Mouse (Mus musculus) kidney, adult 18-20 months (tissue): ENCODE data around the gene Letm1.
A peak's percentile ranks its signal among the peaks of the same experiment; 100 is the strongest.

Experiments used
- DNase-seq: peaks from one replicate; pipeline ENCODE4 v3.0.0; 2021

Gene Letm1

DNA sequence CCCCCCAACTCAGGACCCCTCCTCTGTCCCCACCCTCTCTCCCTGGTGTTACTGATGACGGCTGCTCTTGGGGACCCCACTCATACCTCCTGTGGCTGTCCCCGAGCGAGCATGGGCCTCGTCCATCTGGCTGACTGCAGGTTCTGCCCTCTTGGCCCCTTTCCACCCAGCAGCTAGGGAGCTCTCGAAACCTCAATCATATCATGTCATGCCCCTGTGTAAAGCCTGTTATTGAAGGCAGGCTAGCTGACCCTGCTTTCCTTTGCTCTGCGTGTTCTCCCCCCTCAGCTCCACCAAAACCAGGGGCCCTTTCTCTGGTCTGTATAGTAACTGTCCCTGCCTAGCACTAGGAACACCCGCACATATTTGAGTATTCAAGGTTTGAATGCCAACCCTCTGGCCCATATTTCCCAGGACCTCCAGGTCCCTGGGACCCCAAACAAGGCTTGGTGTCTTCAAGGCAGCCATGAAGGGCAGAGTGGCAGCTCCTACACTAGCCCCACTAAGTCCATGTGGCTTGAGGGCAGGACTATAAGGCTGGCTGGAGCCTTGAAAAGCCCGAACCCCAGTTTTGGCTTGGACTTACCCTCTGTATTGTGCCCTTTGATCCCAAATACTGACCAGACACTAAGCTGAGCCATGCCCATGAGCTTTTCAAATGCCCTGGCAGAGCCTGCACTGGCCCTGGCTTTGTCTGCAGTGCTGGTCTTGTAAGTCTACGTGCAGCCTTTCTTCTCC is 76.8 kb downstream of the Letm1 start:
- DNase-seq = no peak

DNA sequence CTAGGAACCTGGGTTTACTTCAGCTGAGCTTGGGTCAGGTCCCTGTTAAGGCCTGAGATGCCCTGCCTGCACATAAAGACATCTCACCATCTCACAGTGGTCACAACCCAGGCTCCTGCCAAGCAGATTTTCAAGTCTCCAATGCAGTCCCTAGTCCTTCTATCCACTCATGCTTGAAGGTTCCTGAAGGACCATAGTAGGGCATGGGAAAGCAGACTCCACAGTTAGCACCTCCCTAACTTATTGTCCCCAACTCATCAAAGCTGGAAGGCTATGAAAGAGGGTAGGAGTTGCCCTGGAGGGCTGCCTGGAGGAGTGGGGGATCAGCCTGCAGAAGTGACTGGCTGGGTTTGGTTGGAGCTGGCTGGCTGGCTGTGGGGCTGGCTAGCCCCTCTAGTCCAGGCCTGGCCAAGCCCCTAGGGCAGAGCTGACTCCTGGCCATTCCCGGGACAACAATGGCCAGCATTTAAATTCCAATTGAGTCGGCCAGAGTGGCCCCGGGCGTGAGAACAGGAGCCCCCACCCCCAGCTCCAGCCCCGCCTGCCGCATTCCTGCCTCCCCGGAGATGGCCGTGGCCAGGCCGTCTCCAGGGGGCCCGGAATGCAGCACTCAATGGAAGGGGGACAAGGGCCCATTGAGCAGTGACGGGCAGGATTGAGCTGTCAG is 77.5 kb downstream of the Letm1 start:
- DNase-seq = no peak

DNA sequence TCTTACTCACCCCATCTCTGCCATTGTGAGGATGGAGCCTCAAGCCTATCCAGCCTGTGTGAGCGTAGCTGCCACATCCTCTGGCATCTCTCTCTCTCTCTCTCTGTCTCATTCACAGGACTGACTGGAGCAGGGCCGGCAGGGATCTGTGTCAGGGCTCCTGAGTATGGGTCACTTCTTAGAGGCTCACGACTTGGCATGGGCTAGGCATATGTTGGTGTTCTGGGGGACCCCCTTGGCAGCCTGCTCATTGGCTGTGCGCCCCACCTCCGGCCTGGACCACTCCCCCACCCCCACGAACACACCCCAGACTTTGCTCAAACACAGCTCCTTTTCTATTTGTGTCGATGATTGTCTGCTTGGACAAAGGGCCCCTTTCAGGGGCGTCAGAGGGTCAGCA is 78.6 kb downstream of the Letm1 start:
- DNase-seq = no peak

DNA sequence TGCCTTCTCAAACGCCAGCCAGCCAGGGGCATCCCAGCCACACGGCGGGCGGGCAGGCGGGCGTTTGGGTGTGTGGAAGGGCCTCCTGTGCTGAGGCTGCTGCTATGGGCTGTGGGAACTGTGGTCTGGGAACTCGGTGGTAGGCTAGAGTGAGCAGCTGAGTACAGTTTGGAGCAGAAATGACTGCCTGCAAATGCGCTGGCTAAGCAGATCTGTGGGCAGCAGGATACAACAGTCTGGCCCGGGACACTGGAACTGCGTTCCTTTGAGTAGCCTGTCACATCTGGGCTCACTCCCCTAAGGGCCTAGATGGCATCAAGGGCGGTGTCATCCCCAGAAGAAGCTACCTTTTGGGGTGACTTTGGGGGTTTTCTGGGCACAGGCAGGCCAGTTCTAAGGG is 80.8 kb downstream of the Letm1 start:
- no peak for DNase-seq

DNA sequence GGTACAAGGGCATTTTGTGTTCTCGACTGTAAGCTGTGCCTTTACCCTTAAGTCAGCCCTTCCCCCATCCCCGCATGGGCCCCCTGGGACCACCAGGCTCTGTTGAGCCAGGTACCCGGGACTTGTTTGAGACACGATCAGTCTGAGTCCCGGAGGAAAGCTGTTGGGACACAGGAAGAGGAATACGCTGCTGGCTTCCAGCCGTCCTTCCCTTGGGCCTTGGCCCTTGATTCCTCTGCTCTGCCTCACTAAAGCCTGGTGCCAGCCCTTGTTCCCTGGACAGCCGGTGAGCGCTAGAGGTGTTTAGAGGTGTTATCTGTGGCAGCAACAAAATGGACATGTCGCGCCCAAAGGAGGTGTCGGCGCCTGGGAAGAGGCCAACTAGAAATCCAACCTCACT is 82.6 kb downstream of the Letm1 start:
- DNase-seq = no peak

DNA sequence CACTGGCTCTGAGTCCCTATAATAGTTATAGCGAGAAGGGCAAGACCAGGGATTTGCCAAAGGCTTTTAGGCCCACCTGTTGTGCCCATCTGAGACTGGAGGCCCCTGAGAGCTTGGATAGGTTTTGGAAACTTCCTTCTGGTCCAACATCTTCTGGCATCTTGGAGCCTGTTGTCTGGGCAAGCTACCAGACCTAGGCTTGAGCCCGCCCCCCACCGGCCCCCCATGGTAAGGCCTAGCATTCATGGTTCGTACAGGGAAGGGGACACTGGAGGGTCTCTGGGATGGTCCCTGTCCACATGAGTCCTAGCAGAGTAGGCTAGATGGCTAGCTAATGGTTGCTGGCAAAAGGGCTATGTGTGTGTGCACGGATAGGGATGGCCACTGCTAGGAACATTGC is 83.9 kb downstream of the Letm1 start:
- no peak for DNase-seq

DNA sequence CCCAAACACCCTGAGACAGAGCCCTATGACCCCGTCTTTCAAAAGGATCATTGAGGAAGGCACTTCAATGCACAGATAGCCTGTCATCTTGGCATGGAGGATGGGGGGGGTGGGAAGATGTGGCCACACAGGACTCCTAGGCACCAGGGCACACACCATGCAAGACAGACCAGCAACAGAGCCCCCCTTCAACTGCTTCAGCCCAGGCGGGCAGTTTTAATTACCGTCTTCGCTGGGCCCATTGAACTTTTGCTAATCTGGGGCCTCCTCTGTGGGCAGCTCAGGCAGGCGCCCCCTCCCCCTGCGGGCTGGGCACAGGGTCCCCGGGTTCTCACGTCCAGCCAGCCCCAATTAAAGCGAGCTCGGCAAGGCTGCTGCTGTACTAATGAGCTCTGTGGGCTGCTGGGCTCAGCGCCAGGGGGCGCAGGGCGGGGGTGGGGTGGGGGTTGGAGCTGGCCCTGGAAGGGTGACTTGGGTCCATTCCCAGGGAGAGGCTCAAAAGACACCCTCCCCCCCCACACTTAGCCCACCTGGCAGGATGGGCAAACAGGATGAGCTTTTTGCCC is 84.6 kb downstream of the Letm1 start:
- DNase-seq = no peak

DNA sequence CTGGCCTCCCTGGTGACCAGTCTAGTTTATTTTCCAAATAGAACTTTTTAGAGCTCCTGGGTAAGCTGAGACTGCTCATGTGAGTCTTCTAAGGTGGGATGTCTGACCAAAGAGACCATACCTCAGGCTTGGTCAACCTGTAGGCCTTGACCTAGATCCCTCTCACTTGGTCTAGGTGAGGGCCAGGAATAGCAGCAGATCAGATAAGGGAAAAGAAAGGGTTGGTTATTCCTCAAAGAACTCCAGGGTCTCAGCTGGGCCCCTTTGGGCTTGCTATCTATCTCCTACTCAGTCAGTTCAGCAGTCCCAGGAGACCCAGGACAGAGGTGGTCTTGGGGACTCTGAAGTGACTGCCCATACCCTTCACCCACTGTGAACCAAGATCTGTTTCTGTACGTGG is 85.1 kb downstream of the Letm1 start:
- DNase-seq = no peak

DNA sequence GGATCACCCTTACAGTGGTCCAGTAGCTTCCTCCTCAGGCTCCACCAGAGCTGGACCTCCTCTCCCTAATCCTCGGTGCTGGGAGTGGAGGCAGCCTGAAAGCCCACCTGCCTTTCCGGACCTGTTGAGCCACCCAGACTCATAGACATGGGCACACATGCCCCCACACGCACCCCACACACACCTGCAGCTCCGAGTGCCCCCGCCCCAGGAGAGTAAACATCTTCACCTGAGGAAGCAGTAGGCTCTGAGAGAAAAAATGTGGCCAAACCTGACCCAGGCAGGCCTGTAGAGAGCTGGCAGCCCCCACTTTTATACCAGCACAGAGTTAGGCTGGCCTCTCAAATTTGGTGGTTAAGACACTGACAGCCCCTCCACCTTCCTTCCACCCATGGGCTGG is 86.2 kb downstream of the Letm1 start:
- DNase-seq = no peak

DNA sequence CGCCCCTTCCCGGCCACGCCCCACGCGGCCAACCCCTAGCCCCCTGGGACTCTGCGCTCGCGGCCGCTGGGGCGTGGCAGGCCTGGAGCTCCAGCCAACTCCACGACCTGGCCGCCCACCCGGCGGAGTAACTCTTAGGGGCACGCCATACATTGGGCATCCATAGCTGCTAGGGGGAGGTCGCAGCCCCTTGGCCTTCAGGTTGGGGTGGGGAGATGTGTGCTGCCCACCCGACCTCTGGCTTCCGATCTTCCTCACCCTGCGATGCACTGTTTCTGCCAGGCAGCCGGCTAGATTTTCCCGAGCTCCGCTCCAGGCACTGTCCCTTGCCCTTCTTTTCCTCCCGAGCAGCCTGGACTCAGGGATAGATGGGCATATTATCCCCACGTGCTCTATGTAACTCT is 86.9 kb downstream of the Letm1 start:
- DNase-seq = no peak

DNA sequence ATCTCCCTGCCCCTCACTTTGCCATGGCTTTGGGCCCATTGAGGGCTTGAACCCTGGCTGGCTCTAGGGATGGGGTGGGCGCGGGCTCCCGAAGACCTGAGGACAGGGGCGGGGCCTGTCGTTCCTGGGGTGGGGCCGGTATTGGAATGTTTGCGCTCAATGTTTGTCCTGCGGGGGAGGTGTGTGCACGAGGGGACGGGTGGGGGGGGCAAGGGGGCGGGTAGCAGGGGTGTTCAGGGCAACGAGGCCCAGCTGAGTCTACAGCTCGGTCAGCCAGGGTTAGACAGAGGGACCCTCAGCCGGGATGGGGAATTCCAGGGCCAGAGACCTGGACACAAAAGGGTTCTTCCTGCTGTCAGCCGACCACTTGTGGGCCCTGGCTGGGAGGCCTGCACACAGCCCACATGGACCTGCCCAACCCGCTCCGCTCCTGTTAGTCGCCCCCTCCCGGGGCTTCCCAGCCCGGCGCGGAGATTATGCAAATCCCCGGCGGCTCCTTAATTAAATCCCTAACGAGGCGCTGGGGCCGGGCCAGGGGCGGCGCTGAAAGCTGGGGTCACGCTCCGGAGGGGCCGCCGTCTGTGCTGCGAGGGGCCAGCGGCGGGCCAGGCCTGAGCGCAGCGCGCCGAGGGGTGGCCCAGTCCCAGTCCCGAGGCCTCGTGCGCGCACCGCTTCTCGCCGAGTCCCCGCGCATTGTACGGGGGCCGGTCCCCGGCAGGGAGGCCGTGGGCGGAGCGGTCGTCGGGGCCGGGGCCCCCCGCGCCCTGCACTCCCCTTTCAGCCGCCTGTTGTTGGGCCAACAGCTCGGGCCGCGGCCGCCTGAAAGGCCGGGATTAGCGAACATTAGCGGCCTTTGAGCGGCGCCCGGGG is 87.5 kb downstream of the Letm1 start:
- peak; percentile 40 for DNase-seq

DNA sequence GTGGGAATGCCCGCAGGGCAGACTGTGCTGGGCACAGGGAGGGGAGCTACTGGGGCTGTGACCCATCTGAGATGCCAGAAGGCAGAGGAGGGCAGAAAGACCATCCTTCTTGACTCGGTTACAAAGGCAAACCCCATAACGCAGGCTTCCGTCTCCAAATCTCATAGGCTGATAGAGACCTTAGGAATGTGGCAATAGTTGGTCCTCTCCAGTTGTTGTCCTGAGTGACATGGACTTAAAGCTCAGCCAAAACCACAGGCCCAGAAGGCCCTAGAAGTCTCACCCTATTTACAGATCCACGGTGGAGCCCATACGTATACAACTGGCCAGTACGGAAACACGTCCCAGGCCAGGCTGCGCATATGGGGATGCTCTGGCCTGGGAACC is 88.2 kb downstream of the Letm1 start:
- DNase-seq = no peak

DNA sequence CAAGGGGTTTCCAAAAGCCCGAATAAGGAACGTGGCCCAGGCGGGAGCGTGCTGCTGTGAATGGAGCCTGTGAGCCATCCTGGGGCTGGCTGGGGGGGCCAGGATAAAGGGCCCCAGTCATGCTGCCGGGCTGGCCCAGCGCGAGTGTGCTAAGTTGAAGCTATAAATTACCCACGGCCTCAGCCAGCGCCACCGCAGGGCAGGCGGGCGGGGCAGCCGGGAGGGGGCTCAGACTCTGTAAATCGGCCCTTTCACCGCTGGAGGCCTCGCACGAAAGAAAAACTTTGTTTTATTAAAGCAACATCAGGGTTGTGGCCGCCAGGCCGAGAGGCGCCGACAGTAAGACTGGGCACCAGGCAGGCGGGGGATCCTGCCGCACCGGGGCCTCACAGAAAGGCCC is 90.2 kb downstream of the Letm1 start:
- DNase-seq = no peak

DNA sequence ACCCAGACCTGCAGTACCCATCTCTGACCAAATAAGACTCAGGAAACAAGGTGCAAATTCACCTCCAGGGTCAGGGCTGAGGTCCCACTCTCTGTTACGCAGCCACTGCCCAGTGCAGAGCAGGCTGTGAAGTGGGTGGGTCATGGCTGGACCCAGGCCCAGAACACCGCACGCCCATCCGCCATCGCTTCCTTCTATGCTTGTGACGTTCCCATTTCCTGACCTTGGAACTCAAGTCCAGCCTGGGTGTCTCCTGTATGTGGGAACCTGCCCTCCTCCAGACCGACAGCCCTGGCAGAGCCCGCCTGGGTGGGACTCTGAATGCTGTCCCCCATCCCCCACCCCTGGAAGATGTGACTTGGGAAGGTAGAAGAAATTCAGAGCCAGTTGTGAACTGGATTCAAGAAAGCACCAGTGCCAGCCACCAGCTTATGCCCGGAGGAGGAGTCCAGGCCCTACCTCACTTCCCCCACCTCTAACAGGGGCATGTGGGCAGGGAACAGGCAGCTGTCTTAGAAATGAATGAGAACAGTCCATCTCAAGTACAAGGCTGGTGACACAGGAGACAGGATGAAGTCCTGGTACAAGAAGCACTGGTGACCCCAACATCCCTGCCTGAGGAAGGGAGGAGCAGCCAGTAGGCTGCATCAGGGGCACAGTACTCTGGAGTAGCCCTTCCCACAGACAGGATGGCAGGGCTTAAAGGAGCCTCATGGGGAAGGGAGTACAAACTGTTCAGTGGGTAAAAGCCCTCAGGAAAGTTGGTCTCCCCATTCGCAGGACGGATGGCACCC is 92.6 kb downstream of the Letm1 start:
- DNase-seq = peak; percentile 53
